Mouse (Mus musculus): ENCODE measurements around the gene Osbpl8. TPM values are rescaled to one million over a fixed set of nuclear protein-coding genes. Genes with fewer than 3 reads are reported as not detected.

The Osbpl8 gene
- polyA plus RNA-seq, 2 experiments, result 6.3 to 7.2 TPM

GRCm38 (mm10) chr10:111119756-111120155, 44.8 kb upstream of the Osbpl8 start:
- ATAC-seq (ENCODE audit: insufficient read depth) (no peak), DNase-seq (ENCODE audit: low read depth in 3 of 3, low spot score in 3 of 3) (no peak)
- H3K9me3 ChIP-seq (ENCODE audit: control insufficient read depth, low read length), result no peaks in the 10 kb centered on the region
- peaks cover 0 to 10% of the 10 kb centered on the region in 2 experiments; a peak in 2 of 4 replicates for H3K4me1 ChIP-seq (replicated peaks; ENCODE audit: control insufficient read depth in 2 of 2, insufficient read depth in 2 of 2, low read length in 1 of 2)
- H3K9ac ChIP-seq (replicated peaks), result no peak overlapping the region
- H3K4me2 ChIP-seq (ENCODE audit: low read depth), result no peak overlapping the region
- H3K27ac ChIP-seq, result no peak overlapping the region
- no peaks in the 10 kb centered on the region for H3K36me3 ChIP-seq (replicated peaks; ENCODE audit: control insufficient read depth, insufficient read depth, low read depth)
- no peaks in the 10 kb centered on the region for H3K27me3 ChIP-seq (ENCODE audit: control insufficient read depth, insufficient read depth, low read length)
- no peak overlapping the region for H3K4me3 ChIP-seq (ENCODE audit: insufficient read depth in 1 of 2, low read depth in 2 of 2, low read length in 2 of 2)
- no peak for TF ChIP-seq CTCF (IDR thresholded peaks at IDR 0.05; ENCODE audit: low read depth)
- no peak for TF ChIP-seq EP300 (IDR thresholded peaks at IDR 0.05; ENCODE audit: low read depth)

GRCm38 (mm10) chr10:111122864-111123398, 41.6 kb upstream of the Osbpl8 start:
- DNase-seq (ENCODE audit: low read depth in 3 of 3, low spot score in 3 of 3), result no peak
- no peak overlapping the region for H3K9ac ChIP-seq (replicated peaks)
- H3K9me3 ChIP-seq (ENCODE audit: control insufficient read depth, low read length), result no peaks in the 10 kb centered on the region
- no peaks in the 10 kb centered on the region for H3K36me3 ChIP-seq (replicated peaks; ENCODE audit: control insufficient read depth, insufficient read depth, low read depth)
- H3K27ac ChIP-seq, result no peak overlapping the region
- no peak overlapping the region for H3K4me2 ChIP-seq (ENCODE audit: low read depth)
- TF ChIP-seq CTCF (IDR thresholded peaks at IDR 0.05; ENCODE audit: low read depth), result no peak
- no peak for TF ChIP-seq EP300 (IDR thresholded peaks at IDR 0.05; ENCODE audit: low read depth)
- no peak for ATAC-seq (ENCODE audit: insufficient read depth)
- no peaks in the 10 kb centered on the region for H3K27me3 ChIP-seq (ENCODE audit: control insufficient read depth, insufficient read depth, low read length)
- 55% methylated on average over 10 of the region's 10 CpGs for WGBS (ENCODE audit: insufficient replicate concordance)
- H3K4me1 ChIP-seq (replicated peaks; ENCODE audit: control insufficient read depth in 2 of 2, insufficient read depth in 2 of 2, low read length in 1 of 2), result peaks cover 0 to 10% of the 10 kb centered on the region in 2 experiments; a peak in 2 of 4 replicates
- H3K4me3 ChIP-seq (ENCODE audit: insufficient read depth in 1 of 2, low read depth in 2 of 2, low read length in 2 of 2), result no peak overlapping the region

GRCm38 (mm10) chr10:111124175-111124574, 40.4 kb upstream of the Osbpl8 start:
- H3K4me3 ChIP-seq (ENCODE audit: insufficient read depth in 1 of 2, low read depth in 2 of 2, low read length in 2 of 2), result no peak overlapping the region
- WGBS (ENCODE audit: insufficient replicate concordance), result 71% methylated on average over 7 of the region's 7 CpGs
- ATAC-seq (ENCODE audit: insufficient read depth), result no peak
- H3K36me3 ChIP-seq (replicated peaks; ENCODE audit: control insufficient read depth, insufficient read depth, low read depth), result no peaks in the 10 kb centered on the region
- no peak overlapping the region for H3K27ac ChIP-seq
- H3K4me2 ChIP-seq (ENCODE audit: low read depth), result no peak overlapping the region
- peaks cover 0 to 8% of the 10 kb centered on the region in 2 experiments; a peak in 2 of 4 replicates for H3K4me1 ChIP-seq (replicated peaks; ENCODE audit: control insufficient read depth in 2 of 2, insufficient read depth in 2 of 2, low read length in 1 of 2)
- no peak overlapping the region for H3K9ac ChIP-seq (replicated peaks)
- H3K27me3 ChIP-seq (ENCODE audit: control insufficient read depth, insufficient read depth, low read length), result no peaks in the 10 kb centered on the region
- DNase-seq (ENCODE audit: low read depth in 3 of 3, low spot score in 3 of 3), result no peak
- no peaks in the 10 kb centered on the region for H3K9me3 ChIP-seq (ENCODE audit: control insufficient read depth, low read length)
- TF ChIP-seq EP300 (IDR thresholded peaks at IDR 0.05; ENCODE audit: low read depth) (no peak), CTCF (IDR thresholded peaks at IDR 0.05; ENCODE audit: low read depth) (no peak)

- Histone ChIP-seq H3K27ac (no peak overlapping the region), H3K9me3 (ENCODE audit: control insufficient read depth, low read length) (no peaks in the 10 kb centered on the region), H3K4me2 (ENCODE audit: low read depth) (no peak overlapping the region), H3K4me1 (replicated peaks; ENCODE audit: control insufficient read depth in 2 of 2, insufficient read depth in 2 of 2, low read length in 1 of 2) (peaks cover 0 to 2% of the 10 kb centered on the region in 2 experiments; a peak in 2 of 4 replicates), H3K27me3 (ENCODE audit: control insufficient read depth, insufficient read depth, low read length) (no peaks in the 10 kb centered on the region), H3K36me3 (replicated peaks; ENCODE audit: control insufficient read depth, insufficient read depth, low read depth) (no peaks in the 10 kb centered on the region), H3K4me3 (ENCODE audit: insufficient read depth in 1 of 2, low read depth in 2 of 2, low read length in 2 of 2) (no peak overlapping the region), H3K9ac (replicated peaks) (no peak overlapping the region)
- 11% methylated on average over 1 of the region's 1 CpGs for WGBS (ENCODE audit: insufficient replicate concordance)
- TF ChIP-seq EP300 (IDR thresholded peaks at IDR 0.05; ENCODE audit: low read depth), result no peak
- TF ChIP-seq CTCF (IDR thresholded peaks at IDR 0.05; ENCODE audit: low read depth), result no peak
- DNase-seq (ENCODE audit: low read depth in 3 of 3, low spot score in 3 of 3) (no peak), ATAC-seq (ENCODE audit: insufficient read depth) (peak; percentile 57; the same call in 1 of the 2 replicates)
Measured at GRCm38 (mm10) chr10:111124767-111125315, 39.7 kb upstream of the Osbpl8 start.

- Histone ChIP-seq H3K9ac (replicated peaks) (no peak overlapping the region), H3K4me1 (replicated peaks; ENCODE audit: control insufficient read depth in 2 of 2, insufficient read depth in 2 of 2, low read length in 1 of 2) (peaks cover 0 to 2% of the 10 kb centered on the region in 2 experiments; a peak in 2 of 4 replicates), H3K36me3 (replicated peaks; ENCODE audit: control insufficient read depth, insufficient read depth, low read depth) (no peaks in the 10 kb centered on the region), H3K4me2 (ENCODE audit: low read depth) (no peak overlapping the region), H3K9me3 (ENCODE audit: control insufficient read depth, low read length) (no peaks in the 10 kb centered on the region), H3K27ac (no peak overlapping the region), H3K27me3 (ENCODE audit: control insufficient read depth, insufficient read depth, low read length) (no peaks in the 10 kb centered on the region), H3K4me3 (ENCODE audit: insufficient read depth in 1 of 2, low read depth in 2 of 2, low read length in 2 of 2) (no peak overlapping the region)
- no peak for TF ChIP-seq CTCF (IDR thresholded peaks at IDR 0.05; ENCODE audit: low read depth)
- no peak for TF ChIP-seq EP300 (IDR thresholded peaks at IDR 0.05; ENCODE audit: low read depth)
- no peak for ATAC-seq (ENCODE audit: insufficient read depth)
- 64% methylated on average over 10 of the region's 10 CpGs for WGBS (ENCODE audit: insufficient replicate concordance)
- DNase-seq (ENCODE audit: low read depth in 3 of 3, low spot score in 3 of 3), result no peak
Measured at GRCm38 (mm10) chr10:111127388-111127787, 37.2 kb upstream of the Osbpl8 start.
